Mouse (Mus musculus): Measurements from ENCODE around the gene Cep72.

GRCm38 (mm10) chr13:74107410-74107809 lies 45.3 kb upstream of the Cep72 start:
- TF ChIP-seq CTCF (IDR thresholded peaks at IDR 0.05; ENCODE audit: insufficient read depth, low read depth, low read length): no peak
- no peak for TF ChIP-seq POLR2A (IDR thresholded peaks at IDR 0.05; ENCODE audit: insufficient read depth, low read depth, low read length)

All from olfactory bulb, adult 2 months (tissue).